Mouse (Mus musculus) kidney, adult 18-20 months (tissue): ENCODE results near the gene Sbpl.
"Not testable (repeated sequence)": the region's sequence is repeated elsewhere in the genome, so short reads cannot be mapped to it uniquely, and the experiment has no call there.

Experiments used
- DNase-seq: peaks from one replicate; pipeline ENCODE4 v3.0.0; 2021

Sbpl gene

DNA sequence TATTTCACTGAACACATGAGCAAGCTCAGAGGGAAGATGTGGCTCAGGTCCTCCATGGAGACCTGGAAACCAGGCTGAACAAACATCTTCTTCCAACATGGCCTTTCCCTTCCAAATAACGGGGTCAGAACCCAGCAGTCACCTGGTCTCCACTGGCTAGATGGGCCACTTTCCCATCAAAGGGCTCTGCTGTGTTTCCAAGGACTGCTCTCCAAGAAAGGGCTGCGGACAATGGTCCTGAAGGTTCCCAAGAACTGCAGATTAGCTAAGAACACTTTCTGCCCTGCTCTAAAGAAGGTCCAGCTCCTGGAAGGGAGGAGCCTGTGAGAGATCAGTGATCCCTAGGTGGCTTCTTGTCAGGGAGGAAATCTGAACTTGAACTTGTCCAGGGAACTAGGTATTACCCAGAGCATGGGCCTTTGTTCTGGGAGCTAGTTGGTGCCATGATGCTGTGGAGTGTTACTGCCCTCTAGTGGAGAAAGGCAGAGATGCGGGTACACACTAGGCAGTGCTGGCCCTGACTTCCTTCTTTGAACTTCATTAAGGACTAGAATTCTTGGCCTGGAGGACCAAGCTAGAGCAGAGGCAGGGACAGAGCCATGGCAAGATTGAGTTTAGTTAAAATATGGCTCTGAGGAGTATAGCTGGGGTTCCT is 5.1 kb upstream of the Sbpl start:
- peak; percentile 78 for DNase-seq

DNA sequence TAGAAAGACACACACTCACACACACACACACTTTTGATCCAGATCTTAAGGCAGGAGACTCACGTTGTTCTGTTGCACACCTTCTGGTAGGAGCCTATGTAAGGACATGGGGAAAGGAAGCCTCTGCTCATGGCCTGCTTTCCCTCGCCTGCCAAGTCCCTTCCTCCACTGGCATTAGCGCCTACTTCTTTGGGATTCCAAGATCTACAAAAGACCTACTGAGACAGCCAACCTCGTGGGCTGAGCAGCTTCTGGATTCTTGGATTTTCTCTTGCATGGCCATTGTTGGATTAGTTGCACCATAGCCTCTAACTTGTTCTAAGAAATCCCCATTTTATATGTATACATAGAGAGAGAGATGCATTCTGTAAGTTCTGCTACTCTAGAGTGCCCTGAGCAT is 4.2 kb downstream of the Sbpl start:
- DNase-seq: not testable (repeated sequence)

DNA sequence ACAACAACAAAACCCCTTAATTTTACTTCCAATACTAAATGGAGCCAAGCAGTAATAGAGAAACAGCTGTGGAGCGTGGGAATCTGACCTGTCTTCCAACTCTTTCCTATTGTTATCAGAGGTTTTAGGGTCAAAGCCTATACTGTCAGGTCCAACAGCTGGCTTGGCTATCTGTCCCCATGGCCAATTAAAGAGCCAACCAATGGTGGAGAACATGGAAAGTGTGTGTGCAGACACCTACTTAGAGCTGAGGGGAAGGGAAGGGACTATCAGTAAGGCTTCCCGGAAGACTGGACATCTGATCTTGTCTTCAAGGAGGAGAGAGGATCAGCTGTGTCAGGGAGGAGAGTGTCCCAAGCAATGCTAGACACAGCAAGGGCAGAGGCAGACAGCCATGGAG is 6.0 kb downstream of the Sbpl start:
- no peak for DNase-seq

DNA sequence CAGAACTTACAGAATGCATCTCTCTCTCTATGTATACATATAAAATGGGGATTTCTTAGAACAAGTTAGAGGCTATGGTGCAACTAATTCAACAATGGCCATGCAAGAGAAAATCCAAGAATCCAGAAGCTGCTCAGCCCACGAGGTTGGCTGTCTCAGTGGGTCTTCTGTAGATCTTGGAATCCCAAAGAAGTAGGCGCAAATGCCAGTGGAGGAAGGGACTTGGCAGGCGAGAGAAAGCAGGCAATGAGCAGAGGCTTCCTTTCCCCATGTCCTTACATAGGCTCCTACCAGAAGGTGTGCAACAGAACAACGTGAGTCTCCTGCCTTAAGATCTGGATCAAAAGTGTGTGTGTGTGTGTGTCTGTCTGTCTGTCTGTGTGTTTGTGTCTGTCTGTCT is 7.6 kb downstream of the Sbpl start:
- not testable (repeated sequence) for DNase-seq

DNA sequence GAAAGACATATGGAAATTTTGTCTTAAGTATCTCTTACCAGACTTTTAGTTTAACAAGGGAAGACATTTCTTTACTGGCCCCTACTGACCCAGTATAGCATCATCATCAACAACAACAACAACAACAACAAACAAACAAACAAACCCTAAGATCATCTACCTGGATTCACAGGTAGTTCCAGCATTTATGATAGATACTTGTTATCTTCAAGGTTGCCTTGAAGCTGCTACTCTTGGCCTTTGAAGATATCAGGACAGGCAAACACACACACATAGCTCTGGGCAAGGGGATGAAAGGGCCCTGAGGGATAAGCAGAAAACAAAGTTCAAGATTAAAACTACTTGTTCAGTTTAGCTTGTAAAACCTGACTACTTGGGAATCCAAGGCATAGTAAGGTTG is 13.7 kb downstream of the Sbpl start, which contains the start of gene Sbp:
Gene Sbp, plus strand, starts transcription at position 301 of the 400 bp plus-strand sequence.
- no peak for DNase-seq

DNA sequence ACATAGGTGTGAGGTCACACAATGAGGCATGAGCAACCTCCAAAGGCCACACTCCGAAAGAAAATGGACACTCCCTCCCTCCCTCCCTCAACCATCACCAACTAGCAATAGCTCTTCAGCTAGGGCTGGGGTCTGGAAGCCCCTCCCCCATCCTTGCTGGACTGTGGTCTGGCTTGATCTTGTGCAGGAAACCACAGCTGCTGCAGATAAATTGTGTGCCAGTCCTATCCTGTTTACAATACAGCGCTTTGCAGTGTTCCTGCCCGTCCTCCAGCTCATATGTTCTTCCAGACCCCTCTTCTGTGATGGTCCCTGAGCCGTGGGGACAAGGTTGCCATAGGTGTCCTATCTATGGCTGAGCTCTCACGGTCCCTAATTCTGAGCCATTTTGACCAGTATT is 23.9 kb downstream of the Sbpl start:
- DNase-seq: no peak

DNA sequence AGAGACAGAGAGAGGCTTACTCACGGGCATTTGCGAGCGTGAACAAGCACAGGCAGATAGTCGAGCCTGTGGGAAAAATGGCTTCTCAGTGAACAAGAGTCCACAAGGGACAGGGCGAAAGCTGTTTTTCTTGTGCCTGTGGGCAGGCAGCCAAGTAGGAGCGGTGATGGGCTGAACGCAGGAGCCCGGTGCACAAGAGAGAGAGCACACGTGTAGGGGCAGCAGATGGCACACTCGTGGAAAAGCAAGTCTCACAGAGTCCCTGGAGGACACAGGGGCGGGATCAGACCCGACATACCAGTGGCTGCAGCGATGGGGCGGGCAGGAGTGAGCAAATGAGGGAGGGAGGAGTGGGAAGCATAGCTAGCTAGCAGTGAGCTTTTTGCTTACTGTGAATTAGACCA is 30.0 kb downstream of the Sbpl start:
- DNase-seq: no peak

DNA sequence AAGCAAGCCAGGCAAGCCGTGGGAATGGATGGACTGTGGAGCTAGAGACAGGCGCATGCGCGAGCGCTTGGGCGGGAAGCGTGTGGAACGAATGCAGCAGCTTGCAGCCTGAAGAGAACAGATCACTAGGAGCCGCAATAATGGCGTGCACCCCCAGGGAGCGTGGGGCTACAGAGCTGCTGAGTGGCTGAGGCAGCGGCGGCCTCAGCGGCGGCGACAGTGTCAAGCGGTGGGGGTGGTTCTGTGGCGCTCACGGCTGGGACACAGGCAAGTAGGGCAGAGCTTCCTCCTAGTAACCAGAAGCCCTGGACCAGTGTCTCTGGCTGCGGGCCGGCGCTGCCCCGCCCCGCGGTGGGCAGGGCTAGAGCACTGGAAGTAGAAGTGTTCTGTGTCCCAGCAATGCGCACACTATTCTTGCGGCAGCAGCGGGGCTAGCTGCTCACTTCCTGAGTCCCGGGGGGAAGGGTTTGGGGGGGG is 30.5 kb downstream of the Sbpl start:
- peak; percentile 95 for DNase-seq

DNA sequence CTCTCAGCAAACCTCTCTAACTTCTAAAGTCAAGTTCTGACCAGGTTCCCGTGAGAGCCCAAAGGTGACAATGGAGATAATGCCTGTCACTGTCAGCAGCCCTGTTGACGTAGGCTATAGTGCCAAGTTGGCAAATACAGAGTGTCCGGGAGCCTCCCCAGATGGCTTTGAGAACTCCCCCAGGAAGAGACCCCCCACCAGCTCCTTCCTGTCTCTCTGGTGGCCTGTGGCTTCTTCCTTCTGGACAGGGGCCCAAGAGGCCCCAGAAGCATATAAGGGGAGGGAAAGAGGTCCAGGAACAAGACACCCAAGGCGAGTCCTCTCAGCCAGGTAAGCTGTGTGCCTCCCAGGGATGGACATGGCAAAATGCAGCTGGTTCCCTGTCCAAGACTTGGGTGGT is 37.9 kb downstream of the Sbpl start, which contains the start of gene Dcpp3:
Gene Dcpp3, plus strand, starts transcription at position 301 of the 400 bp plus-strand sequence.
- DNase-seq: not testable (repeated sequence)
